Mouse (Mus musculus): Measurements from ENCODE around the gene Hspa1a.

DNA sequence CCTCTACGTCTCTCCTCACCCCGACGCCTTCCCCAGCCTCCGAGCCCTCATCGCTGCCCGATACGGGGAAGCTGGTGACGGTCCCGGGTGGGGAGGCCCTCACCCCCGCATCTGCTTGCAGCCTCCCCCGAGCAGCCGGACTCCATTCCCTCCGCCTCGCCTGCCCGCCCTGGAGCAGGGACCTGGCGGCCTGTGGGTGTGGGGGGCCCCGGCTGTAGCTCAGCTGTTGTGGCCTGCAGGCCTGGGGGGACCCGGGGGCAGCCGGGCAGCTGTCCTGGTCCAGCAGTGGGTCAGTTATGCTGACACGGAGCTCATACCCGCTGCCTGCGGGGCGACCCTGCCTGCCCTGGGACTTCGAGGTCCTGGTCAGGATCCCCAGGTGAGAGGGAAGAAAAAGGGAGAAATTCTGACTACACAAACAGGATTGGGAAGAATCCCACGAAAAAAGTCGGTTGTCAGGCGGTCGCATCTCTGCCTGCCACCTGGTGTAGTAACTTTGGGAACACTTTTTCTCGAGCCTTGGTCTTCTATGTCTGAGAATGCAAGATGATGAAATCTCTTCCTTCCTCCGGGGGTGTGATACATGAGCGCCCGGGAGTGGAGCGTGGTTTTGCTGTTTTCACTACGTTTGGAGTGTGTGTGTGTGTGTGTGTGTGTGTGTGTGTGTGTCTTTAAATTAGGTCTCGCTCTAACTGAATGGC is 29.6 kb upstream of the Hspa1a start:
- TF ChIP-seq POLR2A (IDR thresholded peaks at IDR 0.05; ENCODE audit: extremely low read depth, insufficient read depth, low read length): no peak
- TF ChIP-seq CTCF (IDR thresholded peaks at IDR 0.05; ENCODE audit: extremely low read depth, insufficient read depth, low read length): no peak
